Mouse (Mus musculus) embryo, embryonic 11.5 days (tissue): ENCODE data around the gene Pard3b.
"Not testable (repeated sequence)": the region's sequence is repeated elsewhere in the genome, so short reads cannot be mapped to it uniquely, and the experiment has no call there.

Experiments used
- DNase-seq: peaks from one replicate; pipeline ENCODE4 v3.0.0-alpha.2; 2012; ENCODE audit warnings: low read depth, low spot score

Gene Pard3b

GRCm38 (mm10) chr1:62566596-62566995 lies 928.0 kb downstream of the Pard3b start:
- DNase-seq: no peak

GRCm38 (mm10) chr1:62576939-62577590 lies 938.4 kb downstream of the Pard3b start:
- no peak for DNase-seq

- no peak for DNase-seq
Measured at GRCm38 (mm10) chr1:62579024-62579765, 940.6 kb downstream of the Pard3b start.

DNA sequence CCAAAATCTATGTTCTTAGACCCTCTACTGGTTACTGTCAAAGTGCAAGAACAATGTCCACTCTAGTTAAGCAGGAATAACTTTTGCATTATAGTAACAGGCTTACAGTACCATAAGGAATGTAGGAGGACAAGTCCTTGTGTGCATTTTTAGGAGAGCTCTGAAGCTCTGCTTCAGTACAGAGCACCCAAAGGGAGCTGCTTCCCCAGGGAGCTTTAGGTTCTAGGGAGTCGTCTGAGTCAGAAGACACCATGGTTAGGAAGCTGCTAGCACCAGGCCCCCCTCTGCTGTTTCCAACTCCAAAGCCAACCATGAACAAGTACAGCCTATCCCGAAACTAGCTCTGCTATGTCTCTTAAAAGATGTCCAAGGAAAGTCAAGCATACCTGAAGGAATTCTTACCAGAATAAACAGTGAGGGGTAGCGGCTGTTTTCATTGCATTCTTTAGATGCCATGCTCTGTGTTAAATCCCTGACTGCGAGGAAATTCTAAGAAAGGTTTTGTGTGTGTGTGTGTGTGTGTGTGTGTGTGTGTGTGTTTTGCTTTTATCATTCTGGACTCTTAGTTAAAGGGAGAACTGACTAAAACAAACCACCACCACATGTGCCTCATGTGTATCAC lies 941.8 kb downstream of the Pard3b start:
- no peak for DNase-seq

DNA sequence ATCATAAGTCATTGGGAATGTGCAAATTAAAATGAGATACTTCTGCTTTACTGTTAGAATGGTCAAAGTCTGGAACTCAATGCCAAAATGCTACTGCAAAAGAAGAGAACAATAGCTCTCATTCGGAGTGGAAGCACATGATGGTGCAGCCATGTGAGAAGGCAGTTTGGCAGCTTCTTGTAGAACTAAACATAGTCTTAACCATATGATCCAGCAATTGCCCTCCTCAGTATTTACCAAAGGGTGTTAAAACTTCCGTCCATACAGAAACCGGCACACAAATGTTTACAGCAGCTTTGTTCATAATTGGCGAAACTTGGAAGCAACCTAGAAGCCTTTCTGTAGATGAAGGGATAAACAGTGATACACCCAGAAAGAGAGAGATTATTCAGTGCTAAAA lies 943.9 kb downstream of the Pard3b start:
- no peak for DNase-seq

DNA sequence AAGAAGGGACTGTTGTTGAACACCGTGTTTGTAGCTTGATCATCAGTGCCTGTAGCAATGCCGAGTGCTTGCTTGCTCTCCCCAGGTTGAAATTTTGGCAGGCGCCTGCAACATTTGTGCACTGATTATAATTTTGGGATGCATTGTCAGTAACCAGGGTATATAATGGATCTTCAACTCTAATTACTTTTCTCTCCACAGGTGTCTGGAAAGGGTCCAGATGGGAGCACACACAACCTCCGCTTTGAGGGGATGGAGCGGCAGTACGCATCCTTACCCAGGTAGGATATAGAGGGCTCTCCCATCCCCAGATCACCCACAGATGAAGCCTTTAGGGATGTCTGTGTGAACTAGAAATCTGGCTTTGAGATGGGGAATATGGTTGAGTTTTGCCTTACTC lies 948.9 kb downstream of the Pard3b start:
- DNase-seq: no peak

DNA sequence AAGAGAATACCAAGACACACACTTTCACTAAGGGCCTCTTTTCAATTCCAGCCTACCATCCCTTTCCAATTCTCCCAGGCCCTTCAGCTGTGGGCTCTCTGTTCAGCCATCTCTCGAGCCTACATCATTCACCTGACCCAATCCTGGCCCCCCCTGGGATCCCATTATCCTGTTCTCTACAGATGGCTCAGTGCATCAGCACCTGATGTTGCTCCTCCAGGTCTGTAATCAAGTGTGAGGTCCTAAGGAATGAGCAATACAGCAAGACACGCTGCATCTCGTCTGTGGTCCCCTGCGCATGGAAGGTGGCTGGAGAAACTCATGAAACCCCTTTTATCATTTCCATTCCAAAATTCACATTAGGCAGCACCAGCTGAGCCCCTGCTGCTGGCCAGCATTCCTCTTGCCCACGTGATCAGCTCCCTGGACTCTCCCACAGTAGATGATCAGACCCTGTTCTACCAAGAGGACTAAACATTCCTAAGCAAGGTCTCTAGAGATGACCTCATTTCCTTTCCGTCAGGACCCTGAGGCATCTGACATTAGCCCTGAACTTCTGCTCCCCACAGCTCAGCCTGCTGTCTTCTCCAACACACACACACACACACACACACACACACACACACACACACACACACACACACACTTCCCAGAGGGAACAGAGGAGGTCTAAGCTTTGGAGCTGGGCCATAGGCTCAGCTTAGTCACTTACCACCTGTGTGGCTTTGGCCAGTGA lies 952.8 kb downstream of the Pard3b start:
- DNase-seq: no peak

- no peak for DNase-seq
Measured at GRCm38 (mm10) chr1:62595401-62595800, 956.8 kb downstream of the Pard3b start.

DNA sequence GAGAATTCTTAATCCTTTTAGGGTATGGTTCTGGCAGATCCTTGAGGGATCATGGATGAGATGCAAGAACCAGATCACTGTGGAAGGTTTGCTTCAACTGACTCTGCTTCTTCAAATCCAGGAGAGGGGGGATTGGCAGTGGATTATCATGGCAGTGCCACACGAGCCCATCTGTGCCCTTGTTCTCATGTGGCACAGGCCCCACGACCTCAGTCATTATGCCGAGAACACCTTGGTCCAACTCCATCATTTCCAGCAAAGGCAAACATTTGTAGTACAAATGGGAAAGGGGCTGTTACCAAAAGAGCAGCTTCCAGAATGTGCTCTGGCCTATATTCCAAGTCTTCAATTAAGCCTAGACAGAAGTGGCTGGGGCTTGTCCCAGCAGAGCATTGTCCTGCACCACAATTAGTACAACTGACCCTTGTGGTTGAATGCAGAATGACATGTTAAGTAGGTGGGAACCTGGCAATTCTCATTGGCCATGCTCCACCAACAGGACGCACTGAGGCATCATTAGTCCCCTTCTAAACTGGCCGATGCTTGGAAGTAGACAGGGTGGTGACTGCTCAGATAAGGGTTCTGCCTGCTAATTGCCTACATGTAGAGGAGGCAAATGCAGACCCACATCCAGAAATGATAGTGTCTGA lies 959.3 kb downstream of the Pard3b start:
- DNase-seq: no peak

- DNase-seq: no peak
Measured at GRCm38 (mm10) chr1:62598551-62598950, 959.9 kb downstream of the Pard3b start.

DNA sequence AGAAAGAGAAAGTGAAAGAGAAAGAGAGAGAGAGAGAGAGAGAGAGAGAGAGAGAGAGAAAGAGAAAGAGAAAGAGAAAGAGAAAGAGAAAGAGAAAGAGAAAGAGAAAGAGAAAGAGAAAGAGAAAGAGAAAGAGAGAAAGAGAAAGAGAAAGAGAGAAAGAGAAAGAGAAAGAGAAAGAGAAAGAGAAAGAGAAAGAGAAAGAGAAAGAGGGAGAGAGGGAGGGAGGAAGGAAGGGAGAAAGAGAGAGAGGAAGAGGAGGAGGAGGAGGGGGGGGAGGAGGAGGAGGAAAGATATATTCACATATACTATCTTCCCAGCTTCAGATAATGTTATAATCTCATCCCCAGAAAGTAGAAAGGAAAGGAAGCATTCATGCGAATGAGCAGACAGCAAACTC lies 966.0 kb downstream of the Pard3b start:
- DNase-seq: not testable (repeated sequence)

- DNase-seq: peak; percentile 32
Measured at GRCm38 (mm10) chr1:62618109-62618665, 979.6 kb downstream of the Pard3b start.

GRCm38 (mm10) chr1:62619456-62619855 lies 980.8 kb downstream of the Pard3b start:
- DNase-seq: no peak

GRCm38 (mm10) chr1:62622447-62622846 lies 983.8 kb downstream of the Pard3b start:
- DNase-seq: no peak

- DNase-seq: no peak
Measured at GRCm38 (mm10) chr1:62624166-62624565, 985.5 kb downstream of the Pard3b start.

DNA sequence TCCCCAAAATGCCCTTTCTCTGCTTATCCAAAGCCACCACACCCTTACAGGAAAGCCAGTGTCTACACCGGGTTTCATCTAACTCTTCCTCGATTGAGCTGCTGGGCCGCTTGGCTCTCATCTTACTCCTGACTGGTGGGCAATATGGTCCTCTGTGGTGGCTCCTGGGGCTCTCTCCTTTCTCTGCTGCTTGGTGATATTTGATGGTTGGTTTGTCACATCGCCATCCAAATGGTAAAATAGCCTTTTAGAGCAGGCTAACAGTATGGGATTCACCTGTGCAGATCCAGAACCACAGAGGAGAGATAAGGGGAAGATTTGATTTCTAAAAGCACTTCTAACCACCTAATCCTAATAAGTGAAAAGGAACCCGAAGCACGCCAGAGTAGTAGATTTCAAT lies 986.2 kb downstream of the Pard3b start:
- DNase-seq: no peak

GRCm38 (mm10) chr1:62625332-62625731 lies 986.7 kb downstream of the Pard3b start:
- DNase-seq: no peak

GRCm38 (mm10) chr1:62625819-62626505 lies 987.3 kb downstream of the Pard3b start:
- DNase-seq: no peak

GRCm38 (mm10) chr1:62629952-62630351 lies 991.3 kb downstream of the Pard3b start:
- no peak for DNase-seq

GRCm38 (mm10) chr1:62631511-62632305 lies 993.1 kb downstream of the Pard3b start:
- no peak for DNase-seq
